Mouse (Mus musculus) E14TG2a.4 (cell line): ENCODE measurements around the gene Zfp36l2.

ENCODE experiments used
- CTCF ChIP-seq: conservative IDR thresholded peaks from 2 replicates; pipeline ENCODE4 v1.5.1; 2014; ENCODE audit warnings: low read length
- NANOG ChIP-seq: IDR thresholded peaks from 2 replicates; pipeline ENCODE4 v1.6.1; 2014; ENCODE audit warnings: borderline replicate concordance, low read length, mixed read lengths
- POU5F1 ChIP-seq: IDR thresholded peaks from 2 replicates; pipeline ENCODE4 v1.6.1; 2014; ENCODE audit warnings: low read length, borderline replicate concordance

- no peak for TF ChIP-seq CTCF
- TF ChIP-seq NANOG, result no peak
- TF ChIP-seq POU5F1, result no peak
These were observed 24.5 kb downstream of the Zfp36l2 start for GRCm38 (mm10) chr17:84163066-84163785.
